Mouse (Mus musculus): ENCODE measurements around the gene Gm11146. TPM values are rescaled to one million over a fixed set of nuclear protein-coding genes. Genes with fewer than 3 reads are reported as not detected.

Gene Gm11146
- not detected for polyA plus RNA-seq (2017; shearing (Covaris generic))

GRCm38 (mm10) chr16:77601994-77602393 is at the start of gene Gm11146:
Gm11146 (minus strand) TSS chr16:77602094.
- ATAC-seq: no peak

DNA sequence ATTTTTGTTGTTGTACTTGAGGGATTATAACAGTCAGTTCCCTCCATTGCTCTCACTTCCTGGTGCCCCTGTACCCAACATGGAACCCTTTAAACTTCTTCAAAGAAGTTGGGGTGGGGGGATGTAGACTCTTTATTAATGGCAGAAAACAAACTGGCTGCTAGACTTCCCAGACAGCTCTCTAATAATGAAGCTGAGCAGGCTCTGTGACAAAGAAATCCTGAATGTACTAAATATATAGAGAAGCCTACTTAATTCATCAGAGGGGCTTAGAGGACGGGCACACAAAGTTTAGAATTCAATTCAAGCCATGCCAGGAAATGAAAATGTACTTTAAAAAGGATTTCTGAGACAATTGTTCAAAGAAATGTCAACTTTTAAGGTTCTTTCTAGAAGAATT is 48.7 kb upstream of the Gm11146 start:
- ATAC-seq: no peak

DNA sequence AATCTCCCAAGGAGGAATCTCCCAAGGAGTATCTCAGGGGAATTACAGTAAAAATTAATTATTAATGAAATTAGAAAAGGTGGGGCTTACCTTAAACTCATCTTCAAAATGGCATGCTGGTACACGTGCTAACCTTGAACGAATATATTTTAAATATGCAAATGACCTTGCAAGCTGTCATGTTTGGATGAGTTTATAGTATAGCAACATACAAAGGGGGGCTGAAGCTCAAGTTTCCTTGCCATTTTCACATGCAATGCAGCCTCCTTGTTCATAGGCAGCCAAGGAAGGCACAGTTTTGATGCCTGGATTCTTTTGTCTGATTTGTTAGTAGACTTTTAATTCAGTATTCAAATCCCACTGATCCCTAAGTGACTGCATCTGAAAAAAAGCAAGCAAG is 47.1 kb upstream of the Gm11146 start:
- ATAC-seq: no peak

- no peak for ATAC-seq
These were observed 46.3 kb upstream of the Gm11146 start for GRCm38 (mm10) chr16:77648181-77648580.

DNA sequence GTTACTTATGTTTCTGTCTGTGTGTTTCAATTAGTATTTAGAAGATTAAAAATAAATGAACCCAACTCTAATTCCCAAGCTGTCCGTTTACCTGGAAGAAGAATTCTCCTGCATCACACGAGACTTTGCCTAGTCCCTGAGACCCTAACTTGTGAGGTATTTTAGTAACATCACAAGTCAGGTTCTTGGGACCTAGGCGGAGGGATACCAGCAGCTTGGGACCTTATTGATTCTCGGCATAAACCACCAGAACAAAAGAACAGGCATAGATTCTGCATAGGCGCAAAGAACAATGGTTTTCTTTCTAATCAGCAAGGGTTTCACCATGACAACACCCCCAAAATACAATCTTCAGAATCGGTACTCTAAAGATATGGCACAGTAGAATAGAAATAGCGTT is 44.3 kb upstream of the Gm11146 start:
- ATAC-seq: no peak

GRCm38 (mm10) chr16:77644976-77645375 is 43.1 kb upstream of the Gm11146 start:
- no peak for ATAC-seq

DNA sequence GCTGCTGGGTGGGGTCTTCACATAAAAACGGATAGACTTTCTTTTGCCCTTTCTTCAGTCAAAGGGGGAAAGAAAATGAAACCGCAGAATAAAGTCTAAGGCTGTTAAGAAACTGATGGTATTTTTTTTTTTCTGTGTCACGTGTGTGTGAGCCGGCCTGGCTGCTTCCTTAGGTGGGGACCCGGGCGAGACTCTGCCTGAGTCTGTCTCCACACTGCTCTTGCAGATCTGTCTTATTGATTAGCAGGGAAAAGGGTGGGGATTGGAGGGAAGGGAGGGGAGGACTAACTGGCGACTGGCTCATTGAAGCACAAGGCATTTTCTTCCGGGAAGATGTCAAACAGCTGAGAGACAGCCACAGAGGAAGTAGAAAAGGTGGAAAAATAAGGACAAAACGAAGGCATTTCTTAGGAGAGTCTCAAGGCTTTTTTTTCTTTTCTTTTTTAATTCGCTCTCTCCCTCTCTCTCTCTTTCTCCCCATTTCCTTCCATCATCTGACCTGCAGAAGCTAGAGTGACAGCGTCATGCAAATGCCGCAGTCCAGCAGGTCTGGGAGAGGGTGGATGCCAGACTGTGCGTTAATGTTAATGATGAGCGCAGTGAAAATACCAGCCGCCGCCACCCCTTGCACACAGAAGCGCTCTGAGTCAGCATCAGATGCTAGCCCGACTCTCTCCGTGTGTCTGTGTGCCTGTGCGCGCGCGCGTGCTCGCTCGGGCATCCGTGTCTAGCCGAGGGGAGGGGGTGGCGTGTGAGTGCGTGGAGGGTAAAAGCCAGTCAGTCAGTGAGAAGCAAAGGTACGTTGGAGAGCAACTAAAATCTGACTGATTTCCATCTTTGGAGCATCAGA is 42.2 kb upstream of the Gm11146 start:
- ATAC-seq: peak; percentile 56

DNA sequence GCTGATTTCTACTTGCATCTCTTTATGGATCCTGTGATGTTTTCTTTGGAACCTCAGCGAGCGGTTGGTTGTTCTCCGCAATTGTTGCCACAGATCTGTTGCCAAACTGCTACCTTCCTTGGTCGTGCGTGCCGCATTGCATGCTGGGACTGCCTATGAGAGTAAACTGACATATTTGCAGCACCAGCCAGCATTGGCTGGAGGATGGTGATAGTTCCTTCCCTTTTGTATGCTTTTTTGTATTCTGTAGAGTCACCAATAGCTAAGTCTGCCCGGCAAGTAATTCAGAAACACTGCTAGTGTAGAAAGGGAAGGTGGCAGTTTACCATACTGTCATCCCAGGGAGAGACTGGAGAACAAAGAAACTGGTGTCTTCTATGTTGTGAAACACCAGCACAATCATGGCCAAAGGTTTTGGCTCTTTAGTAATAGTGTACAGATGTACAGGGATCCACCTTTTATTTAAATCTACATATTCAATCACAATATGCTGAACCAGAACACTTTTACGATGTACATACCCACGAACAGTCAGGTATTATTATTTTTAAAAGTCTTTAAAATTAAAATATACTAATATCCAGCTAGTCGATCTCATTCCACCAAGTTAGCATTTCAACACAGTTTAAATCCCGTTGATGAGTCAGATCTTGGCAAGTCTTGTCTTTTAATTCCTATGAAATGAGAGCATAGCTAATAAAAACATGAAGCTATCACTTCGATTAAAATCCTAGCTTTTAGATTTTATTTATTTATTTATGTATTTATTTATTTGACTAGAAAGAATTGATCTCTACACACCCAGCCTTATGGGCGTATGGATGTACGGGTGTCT is 41.4 kb upstream of the Gm11146 start:
- ATAC-seq: no peak

- no peak for ATAC-seq
These were observed 34.6 kb upstream of the Gm11146 start for GRCm38 (mm10) chr16:77636497-77636896.

DNA sequence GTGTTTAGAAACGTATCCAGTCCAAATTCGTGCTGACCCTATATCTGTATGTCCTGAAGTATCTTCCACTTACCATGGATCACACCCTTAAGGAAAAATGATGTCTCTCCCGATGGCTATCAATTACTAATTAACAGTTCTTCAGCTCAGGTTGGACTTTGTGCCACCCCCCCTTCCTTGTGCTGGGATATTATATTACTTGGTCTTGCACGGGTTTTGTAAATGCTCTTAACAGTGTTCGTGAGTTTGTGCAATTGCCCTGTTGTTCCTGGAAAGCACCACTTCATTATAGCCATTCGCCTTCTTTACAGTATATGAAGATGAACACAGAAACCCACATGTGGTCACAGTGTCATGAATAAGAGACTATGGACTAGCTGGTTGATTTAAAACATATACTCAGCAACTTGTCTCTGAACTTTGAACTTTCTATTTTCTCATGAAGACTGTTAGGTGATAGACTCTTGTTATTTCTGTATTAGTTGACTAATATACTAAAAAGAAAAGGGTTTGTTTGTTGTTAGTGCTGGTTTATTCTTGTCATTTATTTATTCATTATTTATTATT is 30.5 kb upstream of the Gm11146 start:
- no peak for ATAC-seq

- ATAC-seq: no peak
These were observed 20.8 kb upstream of the Gm11146 start for GRCm38 (mm10) chr16:77622681-77623080.

DNA sequence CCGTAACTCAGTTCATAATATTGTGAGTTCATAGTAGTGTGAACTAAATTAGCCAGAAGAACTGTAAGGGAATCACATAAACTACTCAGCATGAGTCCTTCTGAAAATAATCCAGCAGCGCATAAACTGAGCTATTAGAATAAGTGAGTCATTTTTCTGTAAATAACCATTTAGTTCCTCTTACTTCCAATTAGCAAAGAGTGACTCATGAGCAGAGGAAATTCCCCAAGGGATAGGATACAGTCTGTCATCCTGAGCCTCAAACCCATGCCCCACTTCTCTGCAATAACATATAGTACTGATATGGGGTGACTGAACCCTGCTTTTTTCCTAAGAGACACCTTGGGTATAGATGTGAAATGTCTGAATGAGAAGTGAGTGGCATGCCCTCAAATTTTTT is 687 bp upstream of the Gm11146 start:
- ATAC-seq: no peak

DNA sequence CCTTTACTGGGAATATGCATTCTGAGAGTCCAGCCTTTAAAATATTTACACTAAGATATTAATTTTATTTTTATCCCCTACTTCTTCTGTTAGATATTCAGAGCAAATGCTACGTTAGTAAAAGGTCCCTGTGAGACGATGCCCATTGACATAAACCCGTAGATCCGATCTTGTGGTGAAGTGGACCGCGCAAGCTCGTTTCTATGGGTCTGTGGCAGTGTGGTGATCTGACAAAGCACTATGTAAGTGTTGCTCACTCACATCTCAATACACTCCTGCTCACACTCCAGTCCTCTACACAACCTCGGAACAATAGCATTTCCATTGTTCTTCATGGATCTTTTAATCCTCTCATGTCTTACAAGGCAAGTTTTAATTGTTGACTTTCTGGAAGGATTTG is 3.1 kb downstream of the Gm11146 start:
- no peak for ATAC-seq

DNA sequence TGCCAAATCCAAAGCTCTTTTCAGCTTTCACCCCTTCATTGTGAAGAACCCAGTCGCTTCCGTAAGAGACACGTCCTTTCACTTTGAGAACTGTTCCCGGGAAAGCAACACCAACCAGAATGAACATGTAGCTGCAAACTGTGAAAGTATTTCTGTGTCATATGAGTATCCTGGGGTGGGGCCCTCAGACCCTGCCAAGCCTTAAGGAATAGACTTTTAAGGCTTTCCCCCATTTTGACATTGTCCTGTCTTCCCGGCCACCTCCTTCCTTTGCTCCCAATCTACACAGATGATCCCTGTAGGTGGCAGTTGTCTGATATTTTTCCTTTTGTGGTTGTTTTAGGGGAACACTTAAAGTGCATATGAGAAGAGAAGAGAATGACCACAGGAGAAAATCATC is 5.3 kb downstream of the Gm11146 start:
- ATAC-seq: no peak

GRCm38 (mm10) chr16:77595661-77596060 is 6.2 kb downstream of the Gm11146 start:
- ATAC-seq: no peak

DNA sequence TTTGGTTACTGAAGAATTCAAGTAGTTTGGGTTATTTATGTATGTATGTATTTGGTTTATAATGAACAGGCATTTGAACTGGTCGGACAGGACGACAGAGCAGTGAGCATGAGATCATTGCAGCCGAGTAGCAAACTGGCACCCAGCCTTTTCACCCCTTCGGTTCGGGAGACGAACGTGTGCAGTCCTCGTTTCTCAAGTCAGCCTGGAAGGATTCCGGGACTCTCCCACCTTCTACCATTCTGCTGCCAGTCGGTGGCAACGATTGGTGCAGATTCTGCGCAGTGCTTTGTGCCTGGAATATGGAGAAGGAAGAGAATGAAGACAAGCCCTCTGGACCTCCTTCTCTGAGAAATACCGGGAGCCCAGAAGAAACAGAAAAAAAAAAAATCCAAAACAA is 7.3 kb downstream of the Gm11146 start:
- ATAC-seq: no peak

GRCm38 (mm10) chr16:77593828-77594421 is 8.0 kb downstream of the Gm11146 start:
- no peak for ATAC-seq

DNA sequence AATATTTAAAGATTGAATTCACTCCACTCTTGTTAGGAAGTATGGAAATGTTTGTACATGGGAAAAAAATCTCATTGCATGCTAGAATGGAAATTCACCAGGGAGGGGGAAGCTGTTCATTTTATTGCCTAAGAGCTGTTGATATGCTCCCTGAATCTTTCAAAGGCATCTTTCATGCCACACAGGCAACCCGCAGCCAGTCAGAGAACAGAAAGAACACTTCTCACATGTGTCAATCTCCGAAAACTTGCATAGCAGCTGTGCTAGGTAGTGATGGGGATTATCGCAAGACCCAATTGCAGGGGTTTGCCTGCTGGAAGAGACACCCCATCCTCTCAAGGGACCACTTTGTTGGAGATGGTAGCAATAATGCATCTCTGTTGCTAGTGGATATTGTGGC is 8.9 kb downstream of the Gm11146 start:
- ATAC-seq: no peak

GRCm38 (mm10) chr16:77573036-77573435 is 28.9 kb downstream of the Gm11146 start:
- ATAC-seq: no peak

DNA sequence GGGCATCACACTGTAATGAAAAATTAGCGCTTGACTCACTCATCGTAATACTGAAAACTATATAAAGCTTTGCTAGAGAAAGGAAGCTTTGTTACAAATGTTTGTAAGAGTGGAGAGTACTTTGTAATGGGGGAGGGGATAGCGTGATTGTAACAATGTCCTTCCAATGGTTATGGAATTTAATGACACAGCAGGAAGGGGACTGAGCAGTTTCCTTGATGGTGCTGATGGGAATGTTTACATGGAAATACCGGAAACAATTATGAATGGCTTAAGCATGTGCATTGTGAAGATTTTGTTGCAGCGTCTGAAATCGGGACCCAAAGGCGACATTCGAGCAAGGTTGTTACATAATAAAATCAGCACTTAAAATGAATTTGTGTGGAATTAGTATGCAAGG is 32.4 kb downstream of the Gm11146 start:
- ATAC-seq: no peak

DNA sequence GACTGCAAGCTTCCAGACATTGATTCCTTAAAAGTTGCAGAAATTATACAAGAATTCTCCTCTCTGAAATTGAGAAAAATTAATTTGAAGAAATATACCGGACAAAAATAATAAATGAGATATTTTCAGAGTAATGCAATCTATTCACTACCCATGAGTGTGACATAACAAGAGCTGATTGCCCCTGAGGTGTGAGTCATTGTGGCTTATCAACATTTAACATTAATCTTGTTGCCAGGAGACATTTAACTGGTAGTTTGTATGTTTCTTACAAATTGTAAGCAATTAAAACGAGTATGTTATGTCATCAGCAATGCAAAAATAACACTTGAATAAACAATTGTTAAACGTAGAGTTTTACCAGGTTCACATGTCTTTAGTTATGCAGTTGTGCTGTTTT is 33.5 kb downstream of the Gm11146 start:
- no peak for ATAC-seq

DNA sequence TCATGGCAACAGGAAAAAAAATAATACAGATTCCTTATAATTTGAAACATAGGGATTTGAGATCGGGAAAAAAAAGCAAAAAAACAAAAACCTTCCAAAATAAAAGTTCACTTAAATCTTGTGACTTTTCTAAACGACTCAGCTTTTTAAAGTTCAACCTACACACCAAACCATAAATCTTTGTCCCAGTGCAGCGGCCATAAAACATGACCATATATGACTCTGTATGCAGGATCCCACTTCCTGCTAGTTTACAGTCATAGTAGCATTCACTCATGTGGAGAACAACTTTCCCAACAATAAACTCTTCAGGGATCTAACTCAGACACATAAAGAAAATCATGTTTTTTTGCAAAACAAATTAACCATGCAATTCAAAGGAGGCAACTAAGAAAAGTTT is 39.0 kb downstream of the Gm11146 start:
- no peak for ATAC-seq

DNA sequence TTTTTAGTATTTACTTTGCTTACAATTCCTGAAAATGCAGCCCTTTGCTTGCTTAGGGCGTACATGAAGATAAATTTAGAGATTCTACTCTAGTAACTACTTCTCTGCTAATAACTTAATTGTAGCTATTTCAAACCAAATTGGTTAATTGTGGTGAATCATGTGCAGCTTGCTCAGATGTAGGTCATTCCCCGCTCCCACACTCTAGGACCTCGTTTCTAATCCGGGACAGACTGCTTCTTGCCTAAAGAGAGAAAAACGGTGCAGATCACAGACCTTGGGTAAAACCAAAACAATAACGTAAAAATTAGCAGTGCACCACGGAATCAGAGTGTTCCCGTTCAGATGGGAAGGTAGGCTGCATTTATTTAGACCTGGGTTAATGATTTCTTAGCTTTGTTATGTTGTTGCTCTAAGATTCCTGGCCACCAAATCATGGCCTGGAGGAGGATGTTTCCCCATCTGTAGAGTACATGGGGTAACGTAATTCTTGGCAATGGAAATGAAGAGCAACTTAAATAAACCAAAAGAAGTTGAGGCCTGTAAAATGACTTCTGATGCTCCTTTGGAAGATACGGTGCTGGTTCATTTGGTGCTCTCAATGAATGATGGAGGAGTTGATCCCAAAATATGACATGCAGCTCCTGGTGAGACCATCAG is 45.3 kb downstream of the Gm11146 start:
- no peak for ATAC-seq

Measured in activated CD4-positive, CD25-positive, alpha-beta regulatory T cell, adult 4 months (primary cell).